Mouse (Mus musculus) embryonic fibroblast, embryonic 13.5 days (primary cell): ENCODE measurements at regions not wholly inside any gene's neighbourhood (a gene's known extent, or its start where the extent isn't known, plus 50 kb on each side); places are given as distances from the start of the nearest gene placed in this dataset.

ENCODE experiments used
- CTCF ChIP-seq: IDR thresholded peaks from 2 replicates; pipeline ENCODE4 v1.5.1; 2011; ENCODE audit warnings: mild to moderate bottlenecking, control low read depth, low read length, moderate library complexity, borderline replicate concordance; ENCODE audit not compliant: insufficient read depth
- POLR2A ChIP-seq: IDR thresholded peaks from 2 replicates; pipeline ENCODE4 v1.6.1; 2011; ENCODE audit warnings: low read depth, mild to moderate bottlenecking, control low read depth, low read length, moderate library complexity

GRCm38 (mm10) chr6:50929503-50929902 is 275.3 kb upstream of the Npvf start:
- no peak for TF ChIP-seq CTCF
- no peak for TF ChIP-seq POLR2A
